Mouse (Mus musculus) lung, embryonic 16.5 days (tissue): ENCODE measurements around the gene Kif1bp. TPM values are rescaled to one million over a fixed set of nuclear protein-coding genes. Genes with fewer than 3 reads are reported as not detected.

Source experiments
- ATAC-seq: fragments of 200-750 bp; cut with Nextera tagmentation; 2 replicates; pipeline ENCODE4 v1.8.0; 2017; ENCODE audit warnings: low read depth, mild to moderate bottlenecking, moderate library complexity
- H3K27ac ChIP-seq: fragments of 300-500 bp; sonication (generic); 2 replicates; pipeline ENCODE4 v1.5.1; 2014; ENCODE audit warnings: mild to moderate bottlenecking, control low read depth, low read length
- H3K27me3 ChIP-seq: fragments of 300-500 bp; sonication (generic); 2 replicates; pipeline ENCODE4 v1.6.1; 2014; ENCODE audit warnings: low read depth, low read length, mixed read lengths; ENCODE audit not compliant: control insufficient read depth, insufficient read depth
- H3K36me3 ChIP-seq: fragments of 300-500 bp; sonication (generic); 2 replicates; pipeline ENCODE4 v1.6.1; 2014; ENCODE audit warnings: low read length; ENCODE audit not compliant: control insufficient read depth, insufficient read depth
- H3K4me1 ChIP-seq: fragments of 300-500 bp; sonication (generic); replicated peaks from 2 replicates; pipeline ENCODE4 v1.6.1; 2014; ENCODE audit warnings: low read length, mixed read lengths; ENCODE audit not compliant: control insufficient read depth, insufficient read depth
- H3K4me2 ChIP-seq: fragments of 300-500 bp; sonication (generic); 2 replicates; pipeline ENCODE4 v1.6.1; 2014; ENCODE audit warnings: low read depth, low read length, control low read depth
- H3K4me3 ChIP-seq: fragments of 300-500 bp; sonication (generic); 2 replicates; pipeline ENCODE4 v1.5.1; 2014; ENCODE audit warnings: mild to moderate bottlenecking, low read length, control low read depth
- H3K9ac ChIP-seq: fragments of 300-500 bp; sonication (generic); 2 replicates; pipeline ENCODE4 v1.6.1; 2014; ENCODE audit warnings: low read length, control low read depth
- H3K9me3 ChIP-seq: fragments of 300-500 bp; sonication (generic); 2 replicates; pipeline ENCODE4 v1.6.1; 2016; ENCODE audit warnings: low read length; ENCODE audit not compliant: control insufficient read depth
- WGBS: fragments of 180-500 bp; shearing (Covaris S2); extraction: QIAGEN DNeasy Blood & Tissue Kit; methylation state at CpG from one replicate; pipeline ENCODE4 v1.1.7; 2014; 5-methylcytosine and 5-hydroxymethylcytosine counted together
- polyA plus RNA-seq: library from polyadenylated mRNA; unstranded; fragments of >200 nt; fragmentation: Nextera tagmentation; extraction: Ambion mirVana; gene quantifications from 2 replicates; pipeline ENCODE4 v1.2.1, GENCODE M21; 2015

The Kif1bp gene
- polyA plus RNA-seq, 1 experiment from 2014 or later = 32.1 TPM

DNA sequence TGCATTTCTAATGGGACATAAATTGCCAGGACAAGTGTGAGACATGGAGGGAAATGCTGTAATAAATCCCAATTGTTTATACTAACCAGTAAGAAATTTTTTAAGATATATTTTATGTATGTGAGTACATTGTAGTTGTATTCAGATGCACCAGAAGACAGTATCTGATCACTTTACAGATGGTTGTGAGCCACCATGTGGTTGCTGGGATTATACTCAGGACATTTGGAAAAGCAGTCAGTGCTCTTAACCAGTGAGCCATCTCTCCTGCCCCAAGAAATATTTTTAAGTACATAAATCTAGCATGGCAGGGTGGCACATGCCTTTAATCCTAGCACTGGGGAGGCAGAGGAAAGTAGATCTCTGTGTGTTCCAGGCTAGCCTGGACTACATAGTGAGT is 32.5 kb downstream of the Kif1bp start:
- ATAC-seq = no peak

DNA sequence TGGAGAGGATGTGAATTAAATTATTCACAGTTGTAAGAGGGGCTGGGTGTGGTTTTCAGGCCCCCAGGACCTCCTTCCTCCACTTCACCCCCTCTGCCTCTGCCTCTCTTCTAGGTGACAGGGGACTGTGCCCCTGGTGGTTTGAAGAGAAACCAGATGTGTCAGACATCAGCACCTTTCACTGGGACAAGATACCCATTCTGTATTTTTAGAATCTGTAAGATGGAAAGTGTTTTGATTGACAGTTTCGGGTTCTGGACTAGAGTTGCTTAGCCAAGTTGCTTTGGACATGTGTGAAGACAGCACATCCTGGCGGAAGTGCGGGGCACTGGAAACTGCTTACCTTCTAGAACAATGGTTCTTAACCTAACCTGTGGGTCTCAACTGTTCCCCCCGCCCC is 33.9 kb downstream of the Kif1bp start:
- Histone ChIP-seq H3K9ac (no peak overlapping the region), H3K27ac (no peak overlapping the region), H3K4me1 (no peaks in the 10 kb centered on the region), H3K36me3 (no peaks in the 10 kb centered on the region), H3K9me3 (no peaks in the 10 kb centered on the region), H3K27me3 (no peaks in the 10 kb centered on the region), H3K4me3 (no peak overlapping the region), H3K4me2 (no peak overlapping the region)
- ATAC-seq = no peak
- WGBS = 81% methylated on average over 4 of the region's 4 CpGs

More for the DNA sequence above, 32.5 kb downstream of the Kif1bp start:
- no peak overlapping the region for H3K9ac ChIP-seq
- H3K27ac ChIP-seq = no peak overlapping the region
- no peak overlapping the region for H3K4me2 ChIP-seq
- H3K9me3 ChIP-seq = no peaks in the 10 kb centered on the region
- H3K4me1 ChIP-seq = no peaks in the 10 kb centered on the region
- H3K36me3 ChIP-seq = no peaks in the 10 kb centered on the region
- H3K4me3 ChIP-seq = no peak overlapping the region
- H3K27me3 ChIP-seq = no peaks in the 10 kb centered on the region

DNA sequence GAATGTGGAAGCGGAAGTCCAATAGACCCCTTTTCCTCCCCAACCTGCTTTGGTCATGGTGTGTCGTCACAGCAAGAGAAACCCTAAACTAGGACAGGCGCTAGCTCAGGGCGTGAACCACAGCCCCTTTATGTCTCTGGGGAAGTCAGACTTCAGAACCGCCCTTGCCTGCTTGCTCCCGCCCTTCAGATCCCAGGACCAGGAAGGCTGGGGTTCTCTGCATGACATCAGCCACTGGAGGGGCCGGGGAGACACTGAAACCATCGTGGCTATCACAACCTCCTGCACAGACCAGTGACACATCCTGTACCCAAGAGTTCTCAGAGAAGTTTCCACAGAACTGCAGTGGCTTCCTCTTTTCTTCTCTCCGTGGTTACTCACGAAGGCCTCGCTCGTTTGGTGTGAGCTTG is 34.9 kb downstream of the Kif1bp start:
- Histone ChIP-seq H3K9me3 (no peaks in the 10 kb centered on the region), H3K9ac (no peak overlapping the region)
- ATAC-seq = 0 out of 2 replicates have a peak, but pooled peaks have one; percentile 26

DNA sequence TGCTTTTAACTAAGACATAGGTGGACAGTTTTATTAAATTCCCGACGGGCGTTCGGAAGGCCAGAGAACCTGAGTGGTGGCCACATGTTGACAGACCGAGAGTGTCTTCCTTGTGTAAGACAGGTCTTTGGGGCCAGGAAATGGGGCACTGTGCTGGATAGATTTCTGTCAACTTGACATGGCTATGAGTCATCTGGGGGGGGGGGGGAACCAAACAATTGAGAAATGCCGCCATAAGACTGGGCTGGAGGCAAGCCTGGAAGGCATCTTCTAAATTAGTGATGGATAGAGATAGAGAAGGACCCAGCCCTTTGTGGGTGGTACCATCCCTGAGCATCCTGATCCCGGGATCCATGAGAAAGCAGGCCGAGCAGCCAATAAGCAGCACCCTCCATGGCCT is 35.3 kb downstream of the Kif1bp start:
- Histone ChIP-seq H3K27ac (no peak overlapping the region), H3K4me3 (no peak overlapping the region), H3K4me2 (no peak overlapping the region), H3K9me3 (no peaks in the 10 kb centered on the region), H3K36me3 (no peaks in the 10 kb centered on the region), H3K9ac (no peak overlapping the region), H3K4me1 (no peaks in the 10 kb centered on the region), H3K27me3 (no peaks in the 10 kb centered on the region)
- WGBS = 83% methylated on average over 8 of the region's 8 CpGs
- ATAC-seq = no peak

More for the DNA sequence above, 34.9 kb downstream of the Kif1bp start:
- no peak overlapping the region for H3K27ac ChIP-seq
- no peaks in the 10 kb centered on the region for H3K36me3 ChIP-seq
- H3K4me1 ChIP-seq = no peaks in the 10 kb centered on the region
- H3K4me3 ChIP-seq = no peak overlapping the region
- 72% methylated on average over 12 of the region's 12 CpGs for WGBS
- no peaks in the 10 kb centered on the region for H3K27me3 ChIP-seq
- no peak overlapping the region for H3K4me2 ChIP-seq

DNA sequence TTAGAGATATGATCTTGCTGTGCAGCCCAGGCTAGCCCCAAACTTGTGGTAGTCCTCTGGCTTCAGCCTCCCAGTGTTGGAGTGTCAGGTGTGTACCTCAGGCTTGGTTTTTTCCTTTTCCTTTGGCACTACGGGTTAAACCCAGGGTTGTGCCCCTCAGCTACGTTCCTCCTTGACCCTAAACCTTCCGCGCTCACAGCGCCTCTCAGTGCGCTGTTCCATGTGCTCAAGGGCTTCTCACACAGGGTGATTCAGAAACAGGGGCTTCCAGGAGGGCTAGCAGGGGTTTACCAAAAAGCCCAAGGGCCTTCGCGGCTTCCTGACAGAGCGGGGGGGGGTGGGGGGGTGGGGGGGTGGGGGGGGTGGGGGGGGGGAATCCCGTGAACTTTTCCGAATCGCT is 35.8 kb downstream of the Kif1bp start:
- no peaks in the 10 kb centered on the region for H3K9me3 ChIP-seq
- no peak overlapping the region for H3K9ac ChIP-seq
- H3K27ac ChIP-seq = no peak overlapping the region
- no peaks in the 10 kb centered on the region for H3K4me1 ChIP-seq
- no peak overlapping the region for H3K4me2 ChIP-seq
- H3K27me3 ChIP-seq = no peaks in the 10 kb centered on the region
- WGBS = 86% methylated on average over 12 of the region's 12 CpGs
- H3K36me3 ChIP-seq = no peaks in the 10 kb centered on the region
- no peak for ATAC-seq
- no peak overlapping the region for H3K4me3 ChIP-seq

DNA sequence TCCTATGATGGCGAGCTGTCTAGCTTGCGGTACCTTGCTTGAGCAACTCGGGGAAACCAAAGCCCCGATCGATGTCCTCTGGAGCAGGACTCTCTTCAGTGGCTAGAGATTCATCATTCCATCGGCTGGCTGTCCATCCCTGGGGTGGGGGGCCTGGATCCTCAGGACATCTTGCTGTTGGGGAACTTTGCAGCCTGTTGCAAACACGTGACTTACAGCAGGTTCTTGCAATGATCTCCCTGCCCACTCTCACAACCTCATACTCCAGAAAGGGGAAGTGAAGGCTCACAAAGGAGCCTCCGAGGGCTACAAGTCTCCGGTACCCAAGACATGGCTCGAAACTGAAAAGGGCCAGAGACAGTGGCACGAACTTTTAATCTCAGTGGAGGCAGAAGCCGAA is 36.8 kb downstream of the Kif1bp start:
- no peaks in the 10 kb centered on the region for H3K27me3 ChIP-seq
- WGBS = 93% methylated on average over 12 of the region's 12 CpGs
- no peak for ATAC-seq
- H3K9me3 ChIP-seq = no peaks in the 10 kb centered on the region
- H3K4me2 ChIP-seq = no peak overlapping the region
- H3K36me3 ChIP-seq = no peaks in the 10 kb centered on the region
- no peaks in the 10 kb centered on the region for H3K4me1 ChIP-seq
- H3K4me3 ChIP-seq = no peak overlapping the region
- no peak overlapping the region for H3K9ac ChIP-seq
- H3K27ac ChIP-seq = no peak overlapping the region

DNA sequence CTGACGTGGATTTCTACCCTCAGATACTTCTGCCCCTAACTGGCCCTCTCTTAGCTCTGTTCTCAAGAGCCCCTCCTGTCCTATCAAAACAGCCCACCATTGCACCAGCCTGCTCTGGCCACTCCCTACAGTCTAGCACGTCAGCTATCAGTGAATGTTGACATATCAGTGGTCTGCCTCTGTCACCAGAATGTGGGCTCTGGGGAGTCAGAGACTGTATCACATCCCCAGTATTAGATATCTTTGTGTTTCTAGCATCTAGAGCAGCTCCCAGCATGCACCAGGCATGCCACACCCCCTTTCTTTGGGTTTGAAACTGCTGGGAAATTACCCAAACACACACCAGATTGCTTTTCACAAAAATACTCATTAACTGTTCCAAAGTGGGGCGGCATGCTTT is 37.5 kb downstream of the Kif1bp start:
- 44% methylated on average over 3 of the region's 3 CpGs for whole genome bisulfite sequencing
- H3K36me3 ChIP-seq = no peaks in the 10 kb centered on the region
- H3K27me3 ChIP-seq = no peaks in the 10 kb centered on the region
- no peaks in the 10 kb centered on the region for H3K9me3 ChIP-seq
- no peaks in the 10 kb centered on the region for H3K4me1 ChIP-seq
- no peak overlapping the region for H3K4me3 ChIP-seq
- H3K27ac ChIP-seq = no peak overlapping the region
- H3K4me2 ChIP-seq = no peak overlapping the region
- no peak for ATAC-seq
- H3K9ac ChIP-seq = no peak overlapping the region

DNA sequence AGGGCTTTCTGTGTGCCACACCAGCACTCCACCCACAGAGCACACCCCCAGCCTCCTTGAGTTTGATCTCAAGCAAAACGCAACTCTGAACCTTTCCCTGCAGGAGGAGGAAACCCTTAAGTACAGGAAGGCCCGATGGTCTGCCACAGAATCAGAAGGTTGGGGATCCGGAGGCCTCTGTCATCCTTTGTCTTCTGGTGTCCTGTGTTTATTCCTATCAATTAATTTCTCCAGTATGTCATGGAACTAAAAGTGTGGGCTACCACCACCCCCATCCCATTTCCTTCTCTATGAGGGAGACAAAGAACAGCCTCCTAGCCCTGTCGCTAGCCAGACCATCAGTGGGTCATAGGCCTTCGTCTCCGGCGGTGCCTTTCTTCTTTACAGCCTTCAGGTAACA is 43.7 kb downstream of the Kif1bp start:
- 64% methylated on average over 7 of the region's 7 CpGs for WGBS
- peak overlapping the region; percentile 82 for H3K27ac ChIP-seq
- ATAC-seq = peak; percentile 74

DNA sequence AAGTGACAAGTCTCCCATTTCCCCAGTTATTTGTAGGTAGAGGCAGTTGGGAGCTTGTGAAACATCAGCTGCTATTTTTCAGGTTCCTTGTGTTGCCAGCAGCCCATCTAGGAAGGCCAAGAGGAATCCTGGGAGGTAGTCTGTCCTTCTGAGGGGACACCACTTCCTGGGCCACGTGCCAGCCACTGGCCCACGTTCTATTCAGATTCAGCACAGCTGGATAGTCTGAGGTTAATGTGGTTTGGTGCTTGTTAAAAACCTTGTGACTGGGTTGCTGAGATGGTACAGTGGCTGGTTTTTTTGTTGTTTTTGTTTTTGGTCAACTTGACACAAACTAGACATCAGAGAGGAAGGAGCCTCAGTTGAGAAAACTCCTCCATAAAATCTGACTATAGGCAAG is 45.4 kb downstream of the Kif1bp start:
- H3K4me2 ChIP-seq = no peak overlapping the region
- H3K27me3 ChIP-seq = no peaks in the 10 kb centered on the region
- H3K4me3 ChIP-seq = no peak overlapping the region
- no peak overlapping the region for H3K27ac ChIP-seq
- WGBS = 30% methylated on average over 2 of the region's 2 CpGs
- no peaks in the 10 kb centered on the region for H3K9me3 ChIP-seq
- no peak overlapping the region for H3K9ac ChIP-seq
- H3K4me1 ChIP-seq = no peaks in the 10 kb centered on the region; the same call in 1 of the 2 replicates
- H3K36me3 ChIP-seq = no peaks in the 10 kb centered on the region
- ATAC-seq = no peak

More for the DNA sequence above, 43.7 kb downstream of the Kif1bp start:
- no peaks in the 10 kb centered on the region; the same call in 1 of the 2 replicates for H3K4me1 ChIP-seq
- no peaks in the 10 kb centered on the region for H3K9me3 ChIP-seq
- no peak overlapping the region for H3K4me3 ChIP-seq
- no peaks in the 10 kb centered on the region for H3K27me3 ChIP-seq
- H3K4me2 ChIP-seq = no peak overlapping the region
- no peak overlapping the region for H3K9ac ChIP-seq
- H3K36me3 ChIP-seq = no peaks in the 10 kb centered on the region

DNA sequence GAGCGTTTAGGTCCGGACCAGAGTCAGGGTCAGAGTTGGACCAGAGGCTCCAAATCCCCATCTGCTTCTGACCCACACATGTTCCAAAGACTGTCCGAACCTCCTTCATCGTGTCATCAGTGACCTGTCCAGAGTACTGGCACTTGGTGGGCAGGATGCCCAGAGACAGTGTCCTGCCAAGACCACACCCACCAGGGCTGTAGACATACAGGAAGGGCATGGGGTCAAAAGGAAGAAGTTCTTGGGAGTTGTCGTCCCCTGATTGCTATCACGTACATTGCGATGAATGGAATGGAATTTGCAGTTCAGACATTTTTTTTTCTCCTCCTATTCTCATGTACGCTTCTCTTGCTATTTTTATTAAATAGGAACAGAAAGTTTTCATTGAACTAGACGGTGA is 48.1 kb downstream of the Kif1bp start:
- WGBS = 58% methylated on average over 9 of the region's 9 CpGs
- Histone ChIP-seq H3K9me3 (no peaks in the 10 kb centered on the region), H3K4me3 (no peak overlapping the region), H3K9ac (no peak overlapping the region), H3K4me2 (no peak overlapping the region), H3K36me3 (no peaks in the 10 kb centered on the region), H3K27me3 (no peaks in the 10 kb centered on the region), H3K4me1 (no peaks in the 10 kb centered on the region; the same call in 1 of the 2 replicates), H3K27ac (peak overlapping the region; percentile 37; the same call in 1 of the 2 replicates)
- peak; percentile 82 for ATAC-seq
